Mouse (Mus musculus) cerebellum, adult 2 months (tissue): Measurements from ENCODE around the gene Nkain2.
"Not testable (repeated sequence)": the region's sequence is repeated elsewhere in the genome, so short reads cannot be mapped to it uniquely, and the experiment has no call there.

ENCODE experiments used
- CTCF ChIP-seq: fragments of 200-500 bp; IDR thresholded peaks from 2 replicates; pipeline ENCODE4 v1.5.1; 2011; ENCODE audit warnings: low read depth, mild to moderate bottlenecking, control low read depth, low read length, moderate library complexity, borderline replicate concordance; ENCODE audit not compliant: insufficient read depth
- POLR2A ChIP-seq: fragments of 200-500 bp; IDR thresholded peaks from 2 replicates; pipeline ENCODE4 v1.6.1; 2011; ENCODE audit warnings: low read length, control low read depth, borderline replicate concordance; ENCODE audit not compliant: insufficient read depth

GRCm38 (mm10) chr10:31920901-31921300, 969.4 kb downstream of the Nkain2 start:
- TF ChIP-seq POLR2A, CTCF: not testable (repeated sequence)
